Mouse (Mus musculus) right cerebral cortex, postnatal 25 days (tissue): ENCODE results near the gene Pde4a.
"Not testable (repeated sequence)": the region's sequence is repeated elsewhere in the genome, so short reads cannot be mapped to it uniquely, and the experiment has no call there.

Experiments
- DNase-seq: peaks from one replicate; pipeline ENCODE4 v3.0.0; 2022

Gene Pde4a

GRCm38 (mm10) chr9:21223490-21223889 lies 58.0 kb downstream of the Pde4a start:
- not testable (repeated sequence) for DNase-seq

GRCm38 (mm10) chr9:21223906-21224305 lies 58.4 kb downstream of the Pde4a start:
- no peak for DNase-seq

- DNase-seq: no peak
Observed at GRCm38 (mm10) chr9:21224576-21225414, 59.3 kb downstream of the Pde4a start.

- DNase-seq: no peak
Observed at GRCm38 (mm10) chr9:21225415-21225758, 59.9 kb downstream of the Pde4a start.

GRCm38 (mm10) chr9:21227342-21227741 lies 61.8 kb downstream of the Pde4a start:
- DNase-seq: no peak

- no peak for DNase-seq
Observed at GRCm38 (mm10) chr9:21231551-21231950, 66.0 kb downstream of the Pde4a start.

- DNase-seq: no peak
Observed at GRCm38 (mm10) chr9:21232867-21233266, 67.4 kb downstream of the Pde4a start.

GRCm38 (mm10) chr9:21233366-21233765 lies 67.9 kb downstream of the Pde4a start:
- DNase-seq: no peak

- DNase-seq: no peak
Observed at GRCm38 (mm10) chr9:21233805-21234204, 68.3 kb downstream of the Pde4a start.

- DNase-seq: no peak
Observed at GRCm38 (mm10) chr9:21235341-21235740, 69.8 kb downstream of the Pde4a start.

- DNase-seq: no peak
Observed at GRCm38 (mm10) chr9:21236991-21237367, 71.5 kb downstream of the Pde4a start.

GRCm38 (mm10) chr9:21237368-21238003 lies 72.0 kb downstream of the Pde4a start:
- no peak for DNase-seq

GRCm38 (mm10) chr9:21238004-21238732 lies 72.7 kb downstream of the Pde4a start:
- DNase-seq: peak; percentile 23

GRCm38 (mm10) chr9:21238733-21239464 lies 73.4 kb downstream of the Pde4a start, which contains the start of gene Keap1:
Gene Keap1, minus strand, starts transcription at chr9:21239361.
- peak; percentile 83 for DNase-seq

GRCm38 (mm10) chr9:21239465-21239848 lies 73.9 kb downstream of the Pde4a start:
- DNase-seq: no peak

- peak; percentile 76 for DNase-seq
Observed at GRCm38 (mm10) chr9:21241343-21241742, 75.8 kb downstream of the Pde4a start.

- peak; percentile 27 for DNase-seq
Observed at GRCm38 (mm10) chr9:21243826-21244427, 78.4 kb downstream of the Pde4a start.

- peak; percentile 68 for DNase-seq
Observed at GRCm38 (mm10) chr9:21244428-21245112, 79.1 kb downstream of the Pde4a start.

GRCm38 (mm10) chr9:21245113-21245487 lies 79.6 kb downstream of the Pde4a start:
- DNase-seq: no peak

- DNase-seq: no peak
Observed at GRCm38 (mm10) chr9:21246342-21246741, 80.8 kb downstream of the Pde4a start.

- peak; percentile 18 for DNase-seq
Observed at GRCm38 (mm10) chr9:21248326-21248725, 82.8 kb downstream of the Pde4a start, which contains the start of gene S1pr5. Gene S1pr5, minus strand, starts transcription at chr9:21248443.
